Mouse (Mus musculus): ENCODE results near the gene Card14. TPM values are rescaled to one million over a fixed set of nuclear protein-coding genes. Genes with fewer than 3 reads are reported as not detected.

Gene Card14
- polyA plus RNA-seq (2015; fragmentation: Nextera tagmentation; extraction: Ambion mirVana): 3.2 and 5.1 TPM in 2 replicates

- Histone ChIP-seq H3K27me3 (ENCODE audit: control insufficient read depth, insufficient read depth, low read length) (no peaks in the 10 kb centered on the region), H3K4me3 (replicated peaks; ENCODE audit: low read length) (peak within 1 kb of the TSS; percentile 10; the same call in 1 of the 2 replicates), H3K9me3 (replicated peaks; ENCODE audit: control insufficient read depth, low read length) (no peaks in the 10 kb centered on the region), H3K4me1 (ENCODE audit: control insufficient read depth, insufficient read depth, low read length) (no peaks in the 10 kb centered on the region), H3K27ac (ENCODE audit: low read length) (peak within 1 kb of the TSS; percentile 48), H3K36me3 (ENCODE audit: control insufficient read depth, insufficient read depth, low read length) (no peaks in the 10 kb centered on the region), H3K4me2 (ENCODE audit: low read depth, low read length) (no peak within 1 kb of the TSS), H3K9ac (ENCODE audit: low read length) (no peak within 1 kb of the TSS; the same call in 1 of the 2 replicates)
- ATAC-seq (ENCODE audit: insufficient read depth, low FRiP score): no peak; the same call in 1 of the 2 replicates
- 41% methylated on average over 1 of the region's 1 CpGs for WGBS
Measured at GRCm38 (mm10) chr11:119307658-119307867, at the start of gene Card14. Gene Card14, plus strand, starts transcription at chr11:119307768.

- Histone ChIP-seq H3K27me3 (ENCODE audit: control insufficient read depth, insufficient read depth, low read length) (no peaks in the 10 kb centered on the region), H3K27ac (ENCODE audit: low read length) (peak overlapping the region; percentile 42), H3K4me2 (ENCODE audit: low read depth, low read length) (peak overlapping the region; percentile 54), H3K9me3 (replicated peaks; ENCODE audit: control insufficient read depth, low read length) (no peaks in the 10 kb centered on the region), H3K9ac (ENCODE audit: low read length) (peak overlapping the region; percentile 57), H3K36me3 (ENCODE audit: control insufficient read depth, insufficient read depth, low read length) (no peaks in the 10 kb centered on the region), H3K4me3 (replicated peaks; ENCODE audit: low read length) (peak overlapping the region; percentile 30; the same call in 1 of the 2 replicates), H3K4me1 (ENCODE audit: control insufficient read depth, insufficient read depth, low read length) (peaks cover 6% of the 10 kb centered on the region; the same call in 1 of the 2 replicates)
- 60% methylated on average over 9 of the region's 9 CpGs for WGBS
- ATAC-seq (ENCODE audit: insufficient read depth, low FRiP score): no peak
Measured at GRCm38 (mm10) chr11:119258216-119258571, 49.4 kb upstream of the Card14 start.

GRCm38 (mm10) chr11:119258572-119259322, 48.8 kb upstream of the Card14 start:
- peak; percentile 74 for ATAC-seq (ENCODE audit: insufficient read depth, low FRiP score)
- H3K36me3 ChIP-seq (ENCODE audit: control insufficient read depth, insufficient read depth, low read length): no peaks in the 10 kb centered on the region
- H3K4me3 ChIP-seq (replicated peaks; ENCODE audit: low read length): peak overlapping the region; percentile 30
- H3K27ac ChIP-seq (ENCODE audit: low read length): peak overlapping the region; percentile 42
- 53% methylated on average over 23 of the region's 23 CpGs for WGBS
- peak overlapping the region; percentile 57 for H3K9ac ChIP-seq (ENCODE audit: low read length)
- peak overlapping the region; percentile 54 for H3K4me2 ChIP-seq (ENCODE audit: low read depth, low read length)
- H3K27me3 ChIP-seq (ENCODE audit: control insufficient read depth, insufficient read depth, low read length): no peaks in the 10 kb centered on the region
- peaks cover 6% of the 10 kb centered on the region; the same call in 1 of the 2 replicates for H3K4me1 ChIP-seq (ENCODE audit: control insufficient read depth, insufficient read depth, low read length)
- H3K9me3 ChIP-seq (replicated peaks; ENCODE audit: control insufficient read depth, low read length): no peaks in the 10 kb centered on the region

GRCm38 (mm10) chr11:119259977-119260376, 47.6 kb upstream of the Card14 start:
- Histone ChIP-seq H3K9me3 (replicated peaks; ENCODE audit: control insufficient read depth, low read length) (no peaks in the 10 kb centered on the region), H3K4me1 (ENCODE audit: control insufficient read depth, insufficient read depth, low read length) (peaks cover 6% of the 10 kb centered on the region; the same call in 1 of the 2 replicates), H3K27ac (ENCODE audit: low read length) (no peak overlapping the region), H3K36me3 (ENCODE audit: control insufficient read depth, insufficient read depth, low read length) (no peaks in the 10 kb centered on the region), H3K27me3 (ENCODE audit: control insufficient read depth, insufficient read depth, low read length) (no peaks in the 10 kb centered on the region), H3K4me3 (replicated peaks; ENCODE audit: low read length) (no peak overlapping the region), H3K9ac (ENCODE audit: low read length) (no peak overlapping the region), H3K4me2 (ENCODE audit: low read depth, low read length) (no peak overlapping the region)
- 77% methylated on average over 8 of the region's 8 CpGs for WGBS
- ATAC-seq (ENCODE audit: insufficient read depth, low FRiP score): no peak

GRCm38 (mm10) chr11:119264413-119264812, 43.2 kb upstream of the Card14 start:
- no peaks in the 10 kb centered on the region for H3K9me3 ChIP-seq (replicated peaks; ENCODE audit: control insufficient read depth, low read length)
- 88% methylated on average over 13 of the region's 13 CpGs for WGBS
- H3K27me3 ChIP-seq (ENCODE audit: control insufficient read depth, insufficient read depth, low read length): no peaks in the 10 kb centered on the region
- no peak overlapping the region for H3K4me3 ChIP-seq (replicated peaks; ENCODE audit: low read length)
- H3K4me2 ChIP-seq (ENCODE audit: low read depth, low read length): no peak overlapping the region
- H3K27ac ChIP-seq (ENCODE audit: low read length): no peak overlapping the region
- H3K36me3 ChIP-seq (ENCODE audit: control insufficient read depth, insufficient read depth, low read length): no peaks in the 10 kb centered on the region
- H3K4me1 ChIP-seq (ENCODE audit: control insufficient read depth, insufficient read depth, low read length): peaks cover 8% of the 10 kb centered on the region
- no peak for ATAC-seq (ENCODE audit: insufficient read depth, low FRiP score)
- H3K9ac ChIP-seq (ENCODE audit: low read length): no peak overlapping the region

GRCm38 (mm10) chr11:119265811-119266210, 41.8 kb upstream of the Card14 start:
- no peak overlapping the region for H3K4me2 ChIP-seq (ENCODE audit: low read depth, low read length)
- H3K27me3 ChIP-seq (ENCODE audit: control insufficient read depth, insufficient read depth, low read length): no peaks in the 10 kb centered on the region
- ATAC-seq (ENCODE audit: insufficient read depth, low FRiP score): no peak
- H3K27ac ChIP-seq (ENCODE audit: low read length): no peak overlapping the region
- no peak overlapping the region for H3K9ac ChIP-seq (ENCODE audit: low read length)
- no peaks in the 10 kb centered on the region for H3K9me3 ChIP-seq (replicated peaks; ENCODE audit: control insufficient read depth, low read length)
- no peak overlapping the region for H3K4me3 ChIP-seq (replicated peaks; ENCODE audit: low read length)
- H3K36me3 ChIP-seq (ENCODE audit: control insufficient read depth, insufficient read depth, low read length): no peaks in the 10 kb centered on the region
- 72% methylated on average over 7 of the region's 7 CpGs for WGBS
- H3K4me1 ChIP-seq (ENCODE audit: control insufficient read depth, insufficient read depth, low read length): peaks cover 8% of the 10 kb centered on the region

GRCm38 (mm10) chr11:119267241-119267674, 40.3 kb upstream of the Card14 start:
- peak overlapping the region; percentile 74 for H3K4me3 ChIP-seq (replicated peaks; ENCODE audit: low read length)
- ATAC-seq (ENCODE audit: insufficient read depth, low FRiP score): 0 out of 2 replicates have a peak, but pooled peaks have one; percentile 6
- WGBS: 44% methylated on average over 6 of the region's 6 CpGs
- H3K4me2 ChIP-seq (ENCODE audit: low read depth, low read length): peak overlapping the region; percentile 69
- H3K27ac ChIP-seq (ENCODE audit: low read length): no peak overlapping the region
- H3K27me3 ChIP-seq (ENCODE audit: control insufficient read depth, insufficient read depth, low read length): no peaks in the 10 kb centered on the region
- H3K36me3 ChIP-seq (ENCODE audit: control insufficient read depth, insufficient read depth, low read length): no peaks in the 10 kb centered on the region
- peaks cover 8% of the 10 kb centered on the region for H3K4me1 ChIP-seq (ENCODE audit: control insufficient read depth, insufficient read depth, low read length)
- no peaks in the 10 kb centered on the region for H3K9me3 ChIP-seq (replicated peaks; ENCODE audit: control insufficient read depth, low read length)
- peak overlapping the region; percentile 83 for H3K9ac ChIP-seq (ENCODE audit: low read length)

- Histone ChIP-seq H3K27me3 (ENCODE audit: control insufficient read depth, insufficient read depth, low read length) (no peaks in the 10 kb centered on the region), H3K36me3 (ENCODE audit: control insufficient read depth, insufficient read depth, low read length) (no peaks in the 10 kb centered on the region), H3K4me1 (ENCODE audit: control insufficient read depth, insufficient read depth, low read length) (peaks cover 8% of the 10 kb centered on the region), H3K9me3 (replicated peaks; ENCODE audit: control insufficient read depth, low read length) (no peaks in the 10 kb centered on the region), H3K9ac (ENCODE audit: low read length) (peak within 1 kb of the TSS; percentile 83), H3K27ac (ENCODE audit: low read length) (peak within 1 kb of the TSS; percentile 44; the same call in 1 of the 2 replicates), H3K4me3 (replicated peaks; ENCODE audit: low read length) (peak within 1 kb of the TSS; percentile 74), H3K4me2 (ENCODE audit: low read depth, low read length) (peak within 1 kb of the TSS; percentile 69)
- peak; percentile 90 for ATAC-seq (ENCODE audit: insufficient read depth, low FRiP score)
- WGBS: 2% methylated on average over 52 of the region's 52 CpGs
Measured at GRCm38 (mm10) chr11:119267768-119268556, 39.6 kb upstream of the Card14 start, which contains the start of gene Gaa. Gene Gaa, plus strand, starts transcription at chr11:119267887.
